Mouse (Mus musculus) limb, embryonic 11.5 days (tissue): Measurements from ENCODE around the gene Rxrg. TPM values are rescaled to one million over a fixed set of nuclear protein-coding genes. Genes with fewer than 3 reads are reported as not detected.
A peak's percentile ranks its signal among the peaks of the same experiment; 100 is the strongest.

Experiments used
- ATAC-seq: fragments of 200-750 bp; cut with Nextera tagmentation; 2 replicates; pipeline ENCODE4 v1.8.0; 2017; ENCODE audit warnings: low read depth; ENCODE audit not compliant: insufficient number of reproducible peaks, low FRiP score, low TSS enrichment
- DNase-seq: peaks from one replicate; pipeline ENCODE4 v3.0.0-alpha.2; 2015; ENCODE audit warnings: low spot score
- H3K27ac ChIP-seq: fragments of 300-500 bp; sonication (generic); replicated peaks from 2 replicates; pipeline ENCODE4 v1.5.1; 2014; ENCODE audit warnings: low read depth, mild to moderate bottlenecking, low read length
- H3K27me3 ChIP-seq: fragments of 300-500 bp; sonication (generic); 2 replicates; pipeline ENCODE4 v1.6.1; 2014; ENCODE audit warnings: mild to moderate bottlenecking, low read length, mixed read lengths; ENCODE audit not compliant: control insufficient read depth, insufficient read depth
- H3K36me3 ChIP-seq: fragments of 300-500 bp; sonication (generic); 2 replicates; pipeline ENCODE4 v1.6.1; 2014; ENCODE audit warnings: mild to moderate bottlenecking, low read length, moderate library complexity, mixed read lengths; ENCODE audit not compliant: control insufficient read depth, insufficient read depth
- H3K4me1 ChIP-seq: fragments of 300-500 bp; sonication (generic); 2 replicates; pipeline ENCODE4 v1.6.1; 2014; ENCODE audit warnings: low read length, mixed read lengths; ENCODE audit not compliant: control insufficient read depth, insufficient read depth
- H3K4me2 ChIP-seq: fragments of 300-500 bp; sonication (generic); 2 replicates; pipeline ENCODE4 v1.6.1; 2014; ENCODE audit warnings: low read depth, mild to moderate bottlenecking, moderate library complexity; ENCODE audit not compliant: severe bottlenecking
- H3K4me3 ChIP-seq: fragments of 300-500 bp; sonication (generic); 2 replicates; pipeline ENCODE4 v1.5.1; 2014; ENCODE audit warnings: low read depth, low read length
- H3K9ac ChIP-seq: fragments of 300-500 bp; sonication (generic); 2 replicates; pipeline ENCODE4 v1.6.1; 2014; ENCODE audit warnings: mild to moderate bottlenecking, low read length
- H3K9me3 ChIP-seq: fragments of 300-500 bp; sonication (generic); 2 replicates; pipeline ENCODE4 v1.6.1; 2016; ENCODE audit warnings: low read length; ENCODE audit not compliant: control insufficient read depth
- WGBS: fragments of 180-500 bp; shearing (Covaris S2); extraction: QIAGEN DNeasy Blood & Tissue Kit; methylation state at CpG from one replicate; pipeline ENCODE4 v1.1.7; 2014; 5-methylcytosine and 5-hydroxymethylcytosine counted together
- polyA plus RNA-seq: library from polyadenylated mRNA; unstranded; fragments of >200 nt; fragmentation: Nextera tagmentation; extraction: Ambion mirVana; gene quantifications from 2 replicates; pipeline ENCODE4 v1.2.1, GENCODE M21; 2014

Gene Rxrg
- polyA plus RNA-seq, 1 experiment from 2014 or later, result 4.9 TPM

- 86% methylated on average over 16 of the region's 16 CpGs for WGBS
- DNase-seq (no peak), ATAC-seq (no peak)
- H3K9ac ChIP-seq, result no peak overlapping the region
- H3K4me3 ChIP-seq, result no peak overlapping the region
- no peak overlapping the region for H3K4me2 ChIP-seq
- no peaks in the 10 kb centered on the region for H3K4me1 ChIP-seq
- no peaks in the 10 kb centered on the region for H3K9me3 ChIP-seq
- no peak overlapping the region for H3K27ac ChIP-seq
- H3K27me3 ChIP-seq, result no peaks in the 10 kb centered on the region
- H3K36me3 ChIP-seq, result no peaks in the 10 kb centered on the region
Measured at GRCm38 (mm10) chr1:167588747-167589558, 9.2 kb upstream of the Rxrg start.

GRCm38 (mm10) chr1:167592175-167592574, 6.0 kb upstream of the Rxrg start:
- 82% methylated on average over 8 of the region's 8 CpGs for WGBS
- Histone ChIP-seq H3K27ac (no peak overlapping the region), H3K9ac (no peak overlapping the region), H3K4me1 (no peaks in the 10 kb centered on the region), H3K4me3 (no peak overlapping the region), H3K27me3 (no peaks in the 10 kb centered on the region), H3K4me2 (no peak overlapping the region), H3K9me3 (no peaks in the 10 kb centered on the region), H3K36me3 (no peaks in the 10 kb centered on the region)
- no peak for DNase-seq
- no peak for ATAC-seq

- Histone ChIP-seq H3K4me3 (peak overlapping the region; percentile 36; the same call in 1 of the 2 replicates), H3K27me3 (0 out of 2 replicates have a peak, but pooled peaks cover 9% of the 10 kb centered on the region), H3K9me3 (no peaks in the 10 kb centered on the region), H3K4me2 (peak overlapping the region; percentile 66; the same call in 1 of the 2 replicates), H3K27ac (no peak overlapping the region), H3K36me3 (no peaks in the 10 kb centered on the region), H3K4me1 (peaks cover 3% of the 10 kb centered on the region; the same call in 1 of the 2 replicates), H3K9ac (no peak overlapping the region)
- DNase-seq (no peak), ATAC-seq (no peak)
- WGBS, result 7% methylated on average over 7 of the region's 7 CpGs
Measured at GRCm38 (mm10) chr1:167599211-167599735, 1.1 kb downstream of the Rxrg start.

GRCm38 (mm10) chr1:167608201-167608741, 10.1 kb downstream of the Rxrg start:
- no peaks in the 10 kb centered on the region for H3K27me3 ChIP-seq
- no peaks in the 10 kb centered on the region for H3K4me1 ChIP-seq
- DNase-seq (no peak), ATAC-seq (no peak)
- H3K9me3 ChIP-seq, result no peaks in the 10 kb centered on the region
- 54% methylated on average over 9 of the region's 9 CpGs for WGBS
- no peak overlapping the region for H3K4me2 ChIP-seq
- no peaks in the 10 kb centered on the region for H3K36me3 ChIP-seq
- no peak overlapping the region for H3K27ac ChIP-seq
- no peak overlapping the region for H3K4me3 ChIP-seq
- H3K9ac ChIP-seq, result no peak overlapping the region

GRCm38 (mm10) chr1:167617131-167617530, 18.9 kb downstream of the Rxrg start:
- DNase-seq, result no peak
- 71% methylated on average over 14 of the region's 14 CpGs for WGBS

GRCm38 (mm10) chr1:167617995-167618489, 19.9 kb downstream of the Rxrg start:
- 77% methylated on average over 18 of the region's 18 CpGs for WGBS
- ATAC-seq, result no peak
- no peak overlapping the region for H3K27ac ChIP-seq
- no peaks in the 10 kb centered on the region for H3K4me1 ChIP-seq
- no peak overlapping the region for H3K4me2 ChIP-seq
- no peaks in the 10 kb centered on the region for H3K36me3 ChIP-seq
- H3K4me3 ChIP-seq, result no peak overlapping the region
- no peaks in the 10 kb centered on the region for H3K27me3 ChIP-seq
- H3K9me3 ChIP-seq, result no peaks in the 10 kb centered on the region
- no peak overlapping the region for H3K9ac ChIP-seq
- DNase-seq, result no peak

More at GRCm38 (mm10) chr1:167617131-167617530, 18.9 kb downstream of the Rxrg start:
- Histone ChIP-seq H3K4me2 (no peak overlapping the region), H3K27ac (no peak overlapping the region), H3K36me3 (no peaks in the 10 kb centered on the region), H3K27me3 (no peaks in the 10 kb centered on the region), H3K4me3 (no peak overlapping the region), H3K9me3 (no peaks in the 10 kb centered on the region), H3K9ac (no peak overlapping the region), H3K4me1 (no peaks in the 10 kb centered on the region)
- no peak for ATAC-seq

- H3K4me3 ChIP-seq, result no peak overlapping the region
- no peaks in the 10 kb centered on the region for H3K36me3 ChIP-seq
- ATAC-seq (no peak), DNase-seq (no peak)
- H3K4me2 ChIP-seq, result no peak overlapping the region
- H3K9me3 ChIP-seq, result no peaks in the 10 kb centered on the region
- H3K27me3 ChIP-seq, result no peaks in the 10 kb centered on the region
- H3K27ac ChIP-seq, result no peak overlapping the region
- no peaks in the 10 kb centered on the region for H3K4me1 ChIP-seq
- 72% methylated on average over 15 of the region's 15 CpGs for WGBS
- no peak overlapping the region for H3K9ac ChIP-seq
Measured at GRCm38 (mm10) chr1:167620206-167620795, 22.1 kb downstream of the Rxrg start.

- Histone ChIP-seq H3K27ac (no peak overlapping the region), H3K4me3 (no peak overlapping the region), H3K9me3 (no peaks in the 10 kb centered on the region), H3K27me3 (no peaks in the 10 kb centered on the region), H3K4me1 (no peaks in the 10 kb centered on the region), H3K4me2 (no peak overlapping the region), H3K36me3 (no peaks in the 10 kb centered on the region; the same call in 1 of the 2 replicates), H3K9ac (no peak overlapping the region)
- DNase-seq (no peak), ATAC-seq (no peak)
- 78% methylated on average over 3 of the region's 3 CpGs for WGBS
Measured at GRCm38 (mm10) chr1:167625098-167625497, 26.9 kb downstream of the Rxrg start.
